Mouse (Mus musculus) lung, postnatal 0 days (tissue): ENCODE measurements around the gene Xpnpep3. TPM values are rescaled to one million over a fixed set of nuclear protein-coding genes. Genes with fewer than 3 reads are reported as not detected.

Source experiments
- ATAC-seq: fragments of 200-750 bp; cut with Nextera tagmentation; 2 replicates; pipeline ENCODE4 v1.8.0; 2017; ENCODE audit warnings: moderate library complexity
- DNase-seq: peaks from one replicate; pipeline ENCODE4 v3.0.0-alpha.2; 2016; ENCODE audit warnings: low spot score
- H3K27ac ChIP-seq: fragments of 300-500 bp; sonication (generic); 2 replicates; pipeline ENCODE4 v1.5.1; 2014; ENCODE audit warnings: antibody characterized with exemption, mild to moderate bottlenecking, low read length, mixed read lengths
- H3K27me3 ChIP-seq: fragments of 300-500 bp; sonication (generic); replicated peaks from 2 replicates; pipeline ENCODE4 v1.6.1; 2014; ENCODE audit warnings: low read length, mixed read lengths; ENCODE audit not compliant: insufficient read depth
- H3K36me3 ChIP-seq: fragments of 300-500 bp; sonication (generic); 2 replicates; pipeline ENCODE4 v1.6.1; 2014; ENCODE audit warnings: low read length, mixed read lengths; ENCODE audit not compliant: insufficient read depth
- H3K4me1 ChIP-seq: fragments of 300-500 bp; sonication (generic); 2 replicates; pipeline ENCODE4 v1.6.1; 2014; ENCODE audit warnings: antibody characterized with exemption, low read depth, low read length, mixed read lengths; ENCODE audit not compliant: insufficient read depth
- H3K4me2 ChIP-seq: fragments of 300-500 bp; sonication (generic); replicated peaks from 2 replicates; pipeline ENCODE4 v1.6.1; 2014; ENCODE audit warnings: low read depth, mild to moderate bottlenecking, low read length, moderate library complexity, mixed read lengths
- H3K4me3 ChIP-seq: fragments of 300-500 bp; sonication (generic); 2 replicates; pipeline ENCODE4 v1.5.1; 2014; ENCODE audit warnings: low read depth, low read length
- H3K9ac ChIP-seq: fragments of 300-500 bp; sonication (generic); replicated peaks from 2 replicates; pipeline ENCODE4 v1.6.1; 2014; ENCODE audit warnings: low read depth, mild to moderate bottlenecking
- H3K9me3 ChIP-seq: fragments of 300-500 bp; sonication (generic); 2 replicates; pipeline ENCODE4 v1.6.1; 2016; ENCODE audit warnings: low read length, mixed read lengths
- CTCF ChIP-seq: IDR thresholded peaks from 2 replicates; pipeline ENCODE4 v1.5.1; 2016; ENCODE audit warnings: antibody characterized with exemption, mild to moderate bottlenecking
- EP300 ChIP-seq: IDR thresholded peaks from 2 replicates; pipeline ENCODE4 v1.6.1; 2016; ENCODE audit warnings: antibody characterized with exemption, mild to moderate bottlenecking, control low read depth
- WGBS: fragments of 180-500 bp; shearing (Covaris S2); extraction: QIAGEN DNeasy Blood & Tissue Kit; methylation state at CpG from one replicate; pipeline ENCODE4 v1.1.7; 2014; 5-methylcytosine and 5-hydroxymethylcytosine counted together
- polyA plus RNA-seq: library from polyadenylated mRNA; unstranded; fragments of >200 nt; fragmentation: Nextera tagmentation; extraction: Ambion mirVana; gene quantifications from 2 replicates; pipeline ENCODE4 v1.2.1, GENCODE M21; 2015

Gene Xpnpep3
- polyA plus RNA-seq, 1 experiment from 2014 or later: 4.8 TPM

DNA sequence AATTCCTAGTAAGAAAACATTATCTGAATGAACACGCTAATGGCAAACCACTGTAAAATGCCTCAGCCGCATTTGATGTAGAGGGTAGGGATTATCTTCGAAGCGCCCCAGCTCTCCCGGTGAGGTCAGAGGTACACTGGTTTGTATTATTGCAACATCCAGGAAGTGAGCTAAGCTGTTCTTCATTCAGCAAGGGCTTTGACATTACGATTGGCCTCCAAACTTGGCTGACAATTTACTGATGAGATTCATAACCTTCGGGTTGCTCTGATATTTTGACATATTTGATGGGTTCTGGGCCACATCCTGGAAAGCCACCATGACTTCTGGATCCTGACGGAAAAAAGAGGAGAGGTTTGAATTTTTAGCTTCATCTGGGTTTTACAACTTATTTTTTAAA lies 34.7 kb upstream of the Xpnpep3 start:
- no peak overlapping the region for H3K9ac ChIP-seq
- ATAC-seq (no peak), DNase-seq (no peak)
- H3K36me3 ChIP-seq: peaks cover 34% of the 10 kb centered on the region; the same call in 1 of the 2 replicates
- H3K27me3 ChIP-seq: no peaks in the 10 kb centered on the region
- 80% methylated on average over 8 of the region's 8 CpGs for WGBS
- no peak overlapping the region for H3K27ac ChIP-seq
- H3K4me2 ChIP-seq: no peak overlapping the region
- H3K9me3 ChIP-seq: no peaks in the 10 kb centered on the region
- TF ChIP-seq CTCF (no peak), EP300 (no peak)
- no peak overlapping the region for H3K4me3 ChIP-seq
- H3K4me1 ChIP-seq: 0 out of 2 replicates have a peak, but pooled peaks cover 4% of the 10 kb centered on the region

DNA sequence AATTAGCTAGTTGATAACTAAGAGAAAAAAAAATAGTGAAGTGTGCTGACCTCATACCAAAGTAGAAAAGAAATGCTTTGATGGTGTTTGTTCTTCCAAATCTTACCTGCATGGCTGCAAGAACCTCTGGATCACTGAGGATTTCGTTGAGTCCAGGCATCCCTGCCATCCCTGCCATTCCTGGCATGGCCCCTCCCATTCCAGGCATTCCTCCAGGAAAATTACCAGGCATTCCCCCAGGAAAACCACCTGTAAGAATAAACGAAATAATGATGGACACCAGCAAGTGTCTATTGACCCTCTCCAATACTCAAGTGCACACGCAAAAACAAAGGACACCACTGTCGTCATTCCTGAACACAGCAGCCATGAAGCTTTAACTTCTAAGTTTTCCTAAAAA lies 33.7 kb upstream of the Xpnpep3 start:
- H3K4me2 ChIP-seq: no peak overlapping the region
- peaks cover 39% of the 10 kb centered on the region; the same call in 1 of the 2 replicates for H3K36me3 ChIP-seq
- 0 out of 2 replicates have a peak, but pooled peaks cover 4% of the 10 kb centered on the region for H3K4me1 ChIP-seq
- 76% methylated on average over 4 of the region's 4 CpGs for WGBS
- TF ChIP-seq EP300 (no peak), CTCF (no peak)
- H3K27me3 ChIP-seq: no peaks in the 10 kb centered on the region
- ATAC-seq (no peak), DNase-seq (no peak)
- H3K9me3 ChIP-seq: no peaks in the 10 kb centered on the region
- H3K9ac ChIP-seq: no peak overlapping the region
- no peak overlapping the region for H3K27ac ChIP-seq
- no peak overlapping the region for H3K4me3 ChIP-seq

DNA sequence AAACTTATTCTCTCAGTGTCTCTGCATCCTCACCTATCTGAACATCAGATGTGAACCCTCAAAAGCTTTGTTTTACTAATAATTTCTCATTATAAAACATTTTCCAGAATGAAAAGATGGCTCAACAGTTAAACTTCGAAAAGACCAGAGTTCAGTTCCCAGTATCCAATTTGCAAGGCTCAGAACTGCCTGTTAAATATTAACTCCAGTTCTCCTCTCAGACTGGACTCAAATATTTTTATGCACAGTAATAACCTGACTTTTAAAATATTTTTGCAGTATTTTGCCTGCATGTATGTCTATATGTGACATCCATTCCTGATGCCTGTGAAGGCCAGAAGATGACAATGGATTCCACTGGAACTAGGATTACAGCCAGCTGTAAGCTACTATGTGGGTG lies 31.3 kb upstream of the Xpnpep3 start:
- no peak for ATAC-seq
- peaks cover 43% of the 10 kb centered on the region; the same call in 1 of the 2 replicates for H3K36me3 ChIP-seq

DNA sequence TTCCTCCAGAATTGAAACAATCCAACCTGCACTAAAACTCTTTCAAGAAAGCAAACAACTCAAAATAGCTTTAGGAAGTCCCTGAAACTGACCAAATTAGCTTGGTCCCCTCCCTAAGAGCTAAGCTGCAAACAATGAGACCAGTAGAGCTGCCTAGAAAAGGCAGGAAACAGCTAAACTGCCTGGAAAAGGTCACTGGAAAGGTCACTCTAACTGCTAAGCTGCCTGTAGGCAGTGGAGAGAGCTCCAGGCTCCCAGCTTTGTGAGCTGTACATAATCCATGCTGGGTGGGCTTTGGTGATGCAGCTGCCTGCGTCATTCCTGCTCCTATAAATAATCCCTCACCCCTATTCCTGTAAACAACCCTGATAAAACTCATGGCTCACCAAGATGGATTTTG lies 29.6 kb upstream of the Xpnpep3 start:
- 56% methylated on average over 1 of the region's 1 CpGs for WGBS
- H3K4me2 ChIP-seq: no peak overlapping the region
- no peak overlapping the region for H3K27ac ChIP-seq
- H3K4me3 ChIP-seq: no peak overlapping the region
- ATAC-seq (no peak), DNase-seq (no peak)
- H3K4me1 ChIP-seq: no peaks in the 10 kb centered on the region
- TF ChIP-seq EP300 (no peak), CTCF (no peak)
- H3K36me3 ChIP-seq: peaks cover 39% of the 10 kb centered on the region; the same call in 1 of the 2 replicates
- no peaks in the 10 kb centered on the region for H3K27me3 ChIP-seq
- no peaks in the 10 kb centered on the region for H3K9me3 ChIP-seq
- no peak overlapping the region for H3K9ac ChIP-seq

More for the DNA sequence above, 31.3 kb upstream of the Xpnpep3 start:
- Histone ChIP-seq H3K4me1 (no peaks in the 10 kb centered on the region), H3K27ac (no peak overlapping the region), H3K9ac (no peak overlapping the region), H3K4me3 (no peak overlapping the region), H3K4me2 (no peak overlapping the region), H3K9me3 (no peaks in the 10 kb centered on the region), H3K27me3 (no peaks in the 10 kb centered on the region)
- WGBS: 93% methylated on average over 1 of the region's 1 CpGs
- no peak for DNase-seq
- TF ChIP-seq CTCF: no peak
- TF ChIP-seq EP300: no peak

- 84% methylated on average over 11 of the region's 11 CpGs for WGBS
- DNase-seq: no peak
- Histone ChIP-seq H3K36me3 (0 out of 2 replicates have a peak, but pooled peaks cover 18% of the 10 kb centered on the region), H3K9me3 (no peaks in the 10 kb centered on the region), H3K9ac (no peak overlapping the region), H3K4me2 (no peak overlapping the region), H3K4me1 (no peaks in the 10 kb centered on the region), H3K27me3 (no peaks in the 10 kb centered on the region), H3K27ac (no peak overlapping the region), H3K4me3 (no peak overlapping the region)
- no peak for ATAC-seq
- TF ChIP-seq EP300: no peak
- no peak for TF ChIP-seq CTCF
Measured at GRCm38 (mm10) chr15:81374621-81375020, 25.3 kb upstream of the Xpnpep3 start.

- Histone ChIP-seq H3K9me3 (no peaks in the 10 kb centered on the region), H3K27ac (no peak overlapping the region), H3K9ac (no peak overlapping the region), H3K4me2 (no peak overlapping the region), H3K4me3 (no peak overlapping the region), H3K4me1 (no peaks in the 10 kb centered on the region), H3K27me3 (no peaks in the 10 kb centered on the region), H3K36me3 (peaks cover 19% of the 10 kb centered on the region; the same call in 1 of the 2 replicates)
- no peak for TF ChIP-seq CTCF
- no peak for TF ChIP-seq EP300
- 86% methylated on average over 2 of the region's 2 CpGs for WGBS
- no peak for DNase-seq
- no peak for ATAC-seq
Measured at GRCm38 (mm10) chr15:81378845-81379244, 21.1 kb upstream of the Xpnpep3 start.

DNA sequence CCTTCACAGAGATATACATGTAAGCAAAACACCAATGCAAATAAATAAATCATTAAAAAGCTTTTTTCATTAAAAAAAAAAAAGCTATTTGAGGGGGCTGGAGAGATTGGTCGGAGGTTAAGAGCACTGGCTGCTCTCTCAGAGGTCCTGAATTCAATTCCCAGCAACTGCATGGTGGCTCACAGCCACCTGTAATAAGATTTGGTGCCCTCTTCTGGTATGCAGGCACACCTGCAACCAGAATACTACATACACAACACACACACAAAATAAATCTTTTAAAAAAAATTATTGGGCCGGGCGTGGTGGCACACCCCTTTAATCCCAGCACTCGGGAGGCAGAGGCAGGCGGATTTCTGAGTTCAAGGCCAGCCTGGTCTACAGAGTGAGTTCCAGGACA lies 13.6 kb upstream of the Xpnpep3 start:
- H3K36me3 ChIP-seq: peaks cover 20% of the 10 kb centered on the region
- no peaks in the 10 kb centered on the region for H3K9me3 ChIP-seq
- H3K4me3 ChIP-seq: no peak overlapping the region
- H3K27me3 ChIP-seq: no peaks in the 10 kb centered on the region
- no peak overlapping the region for H3K4me2 ChIP-seq
- WGBS: over 99% methylated on average over 5 of the region's 5 CpGs
- H3K9ac ChIP-seq: no peak overlapping the region
- no peak overlapping the region for H3K27ac ChIP-seq
- no peaks in the 10 kb centered on the region for H3K4me1 ChIP-seq
- TF ChIP-seq CTCF (peak; percentile 33), EP300 (no peak)
- no peak for ATAC-seq
- no peak for DNase-seq
